Mouse (Mus musculus) forebrain, embryonic 14.5 days (tissue): Measurements from ENCODE around the gene Urb2. TPM values are rescaled to one million over a fixed set of nuclear protein-coding genes. Genes with fewer than 3 reads are reported as not detected.

Experiments used
- ATAC-seq: fragments of 200-750 bp; cut with Nextera tagmentation; 2 replicates; pipeline ENCODE4 v1.8.0; 2017; ENCODE audit warnings: mild to moderate bottlenecking, moderate library complexity
- DNase-seq: peaks from one replicate; pipeline ENCODE4 v3.0.0-alpha.2; 2015; ENCODE audit warnings: low spot score
- H3K27ac ChIP-seq: fragments of 300-500 bp; sonication (generic); 2 replicates; pipeline ENCODE4 v1.5.1; 2014; ENCODE audit warnings: low read depth, mild to moderate bottlenecking, control low read depth, low read length, moderate library complexity
- H3K27me3 ChIP-seq: fragments of 300-500 bp; sonication (generic); replicated peaks from 2 replicates; pipeline ENCODE4 v1.6.1; 2014; ENCODE audit warnings: low read length, control low read depth, mixed read lengths; ENCODE audit not compliant: control insufficient read depth, insufficient read depth
- H3K36me3 ChIP-seq: fragments of 300-500 bp; sonication (generic); 2 replicates; pipeline ENCODE4 v1.6.1; 2014; ENCODE audit warnings: low read length, control low read depth; ENCODE audit not compliant: control insufficient read depth, insufficient read depth
- H3K4me1 ChIP-seq: fragments of 300-500 bp; sonication (generic); 2 replicates; pipeline ENCODE4 v1.6.1; 2014; ENCODE audit warnings: antibody characterized with exemption, low read length, control low read depth; ENCODE audit not compliant: control insufficient read depth, insufficient read depth
- H3K4me2 ChIP-seq: fragments of 300-500 bp; sonication (generic); 2 replicates; pipeline ENCODE4 v1.6.1; 2014; ENCODE audit warnings: mild to moderate bottlenecking, control low read depth, low read length
- H3K4me3 ChIP-seq: fragments of 300-500 bp; sonication (generic); 2 replicates; pipeline ENCODE4 v1.5.1; 2014; ENCODE audit warnings: low read depth, low read length, control low read depth
- H3K9ac ChIP-seq: fragments of 300-500 bp; sonication (generic); 2 replicates; pipeline ENCODE4 v1.6.1; 2014; ENCODE audit warnings: mild to moderate bottlenecking, low read length, control low read depth, moderate library complexity
- H3K9me3 ChIP-seq: fragments of 300-500 bp; sonication (generic); replicated peaks from 2 replicates; pipeline ENCODE4 v1.6.1; 2016; ENCODE audit warnings: low read length, control low read depth, mixed read lengths; ENCODE audit not compliant: control insufficient read depth
- WGBS: fragments of 180-500 bp; shearing (Covaris S2); extraction: QIAGEN DNeasy Blood & Tissue Kit; methylation state at CpG from one replicate; pipeline ENCODE4 v1.1.7; 2014; 5-methylcytosine and 5-hydroxymethylcytosine counted together
- polyA plus RNA-seq: library from polyadenylated mRNA; unstranded; fragments of >200 nt; fragmentation: Nextera tagmentation; extraction: Ambion mirVana; gene quantifications from 2 replicates; pipeline ENCODE4 v1.2.1, GENCODE M21; 2014

Gene Urb2
- 3.9 and 4.2 TPM in 2 replicates for polyA plus RNA-seq

- Histone ChIP-seq H3K4me2 (peak within 1 kb of the TSS; percentile 69), H3K27me3 (no peaks in the 10 kb centered on the region), H3K9ac (peak within 1 kb of the TSS; percentile 71), H3K4me1 (peaks cover 19% of the 10 kb centered on the region), H3K9me3 (no peaks in the 10 kb centered on the region), H3K36me3 (peaks cover 19% of the 10 kb centered on the region; the same call in 1 of the 2 replicates), H3K4me3 (peak within 1 kb of the TSS; percentile 76), H3K27ac (peak within 1 kb of the TSS; percentile 92)
- WGBS, result under 1% methylated on average over 72 of the region's 74 CpGs
- DNase-seq (peak; percentile 94), ATAC-seq (peak; percentile 93)
Observed at GRCm38 (mm10) chr8:124021237-124022227, at the start of gene Urb2, which contains the start of gene Taf5l. TSS of gene Urb2 (plus strand) at chr8:124021508. TSS of gene Taf5l (minus strand) at chr8:124021397.

- no peaks in the 10 kb centered on the region for H3K4me1 ChIP-seq
- no peaks in the 10 kb centered on the region for H3K27me3 ChIP-seq
- H3K9ac ChIP-seq, result no peak overlapping the region
- no peaks in the 10 kb centered on the region for H3K36me3 ChIP-seq
- H3K9me3 ChIP-seq, result no peaks in the 10 kb centered on the region
- no peak overlapping the region for H3K4me2 ChIP-seq
- 86% methylated on average over 1 of the region's 1 CpGs for WGBS
- DNase-seq (no peak), ATAC-seq (no peak)
- H3K27ac ChIP-seq, result no peak overlapping the region
- H3K4me3 ChIP-seq, result no peak overlapping the region
Observed at GRCm38 (mm10) chr8:123973495-123973894, 47.8 kb upstream of the Urb2 start.

GRCm38 (mm10) chr8:123977499-123977898 is 43.8 kb upstream of the Urb2 start:
- peaks cover 10% of the 10 kb centered on the region for H3K4me1 ChIP-seq
- no peak overlapping the region for H3K9ac ChIP-seq
- no peak overlapping the region for H3K4me3 ChIP-seq
- H3K36me3 ChIP-seq, result no peaks in the 10 kb centered on the region
- no peak for ATAC-seq
- WGBS, result 90% methylated on average over 4 of the region's 4 CpGs
- DNase-seq, result no peak
- no peak overlapping the region for H3K27ac ChIP-seq
- H3K4me2 ChIP-seq, result no peak overlapping the region
- H3K27me3 ChIP-seq, result no peaks in the 10 kb centered on the region
- no peaks in the 10 kb centered on the region for H3K9me3 ChIP-seq

- H3K4me3 ChIP-seq, result no peak overlapping the region
- WGBS, result 66% methylated on average over 14 of the region's 14 CpGs
Observed at GRCm38 (mm10) chr8:123978166-123978838, 43.0 kb upstream of the Urb2 start.

GRCm38 (mm10) chr8:123978926-123979325 is 42.4 kb upstream of the Urb2 start:
- no peaks in the 10 kb centered on the region for H3K9me3 ChIP-seq
- H3K27me3 ChIP-seq, result no peaks in the 10 kb centered on the region
- 82% methylated on average over 8 of the region's 8 CpGs for WGBS

More at GRCm38 (mm10) chr8:123978166-123978838, 43.0 kb upstream of the Urb2 start:
- Histone ChIP-seq H3K4me2 (no peak overlapping the region), H3K27me3 (no peaks in the 10 kb centered on the region), H3K9ac (no peak overlapping the region; the same call in 1 of the 2 replicates), H3K27ac (no peak overlapping the region), H3K4me1 (peaks cover 10% of the 10 kb centered on the region), H3K36me3 (no peaks in the 10 kb centered on the region), H3K9me3 (no peaks in the 10 kb centered on the region)
- ATAC-seq, result no peak
- DNase-seq, result peak; percentile 40

GRCm38 (mm10) chr8:123980239-123980638 is 41.1 kb upstream of the Urb2 start:
- Histone ChIP-seq H3K4me2 (no peak overlapping the region), H3K9me3 (no peaks in the 10 kb centered on the region), H3K36me3 (no peaks in the 10 kb centered on the region), H3K9ac (no peak overlapping the region), H3K27me3 (no peaks in the 10 kb centered on the region), H3K4me3 (no peak overlapping the region), H3K27ac (no peak overlapping the region), H3K4me1 (peaks cover 10% of the 10 kb centered on the region)
- ATAC-seq (no peak), DNase-seq (no peak)
- 75% methylated on average over 4 of the region's 4 CpGs for WGBS

More at GRCm38 (mm10) chr8:123978926-123979325, 42.4 kb upstream of the Urb2 start:
- DNase-seq (no peak), ATAC-seq (no peak)
- Histone ChIP-seq H3K27ac (no peak overlapping the region), H3K4me2 (no peak overlapping the region), H3K9ac (no peak overlapping the region), H3K4me1 (peaks cover 10% of the 10 kb centered on the region), H3K36me3 (no peaks in the 10 kb centered on the region), H3K4me3 (no peak overlapping the region)

GRCm38 (mm10) chr8:123981674-123982073 is 39.6 kb upstream of the Urb2 start:
- H3K9me3 ChIP-seq, result no peaks in the 10 kb centered on the region
- peak; percentile 46 for DNase-seq
- H3K27me3 ChIP-seq, result no peaks in the 10 kb centered on the region
- H3K27ac ChIP-seq, result no peak overlapping the region
- peak overlapping the region; percentile 25; the same call in 1 of the 2 replicates for H3K9ac ChIP-seq
- peaks cover 10% of the 10 kb centered on the region for H3K4me1 ChIP-seq
- 39% methylated on average over 4 of the region's 4 CpGs for WGBS
- no peaks in the 10 kb centered on the region for H3K36me3 ChIP-seq
- ATAC-seq, result no peak
- H3K4me3 ChIP-seq, result peak overlapping the region; percentile 60; the same call in 1 of the 2 replicates
- peak overlapping the region; percentile 94 for H3K4me2 ChIP-seq

- H3K4me3 ChIP-seq, result peak overlapping the region; percentile 60
- no peaks in the 10 kb centered on the region for H3K9me3 ChIP-seq
- no peak for DNase-seq
- H3K4me1 ChIP-seq, result peaks cover 10% of the 10 kb centered on the region
- H3K9ac ChIP-seq, result peak overlapping the region; percentile 83
- ATAC-seq, result peak; percentile 61
- no peaks in the 10 kb centered on the region for H3K27me3 ChIP-seq
- WGBS, result under 1% methylated on average over 48 of the region's 48 CpGs
- H3K4me2 ChIP-seq, result peak overlapping the region; percentile 94
- H3K36me3 ChIP-seq, result no peaks in the 10 kb centered on the region
- H3K27ac ChIP-seq, result 0 out of 2 replicates have a peak overlapping the region, but pooled peaks have one; percentile 44
Observed at GRCm38 (mm10) chr8:123982291-123982793, 39.0 kb upstream of the Urb2 start.
